Mouse (Mus musculus) liver, embryonic 16.5 days (tissue): ENCODE results near the gene Gm28360. TPM values are rescaled to one million over a fixed set of nuclear protein-coding genes. Genes with fewer than 3 reads are reported as not detected.
"Not testable (repeated sequence)": the region's sequence is repeated elsewhere in the genome, so short reads cannot be mapped to it uniquely, and the experiment has no call there.

ENCODE experiments used
- ATAC-seq: fragments of 200-750 bp; cut with Nextera tagmentation; 2 replicates; pipeline ENCODE4 v1.8.0; 2017; ENCODE audit warnings: low read depth, mild to moderate bottlenecking, moderate number of reproducible peaks, moderate library complexity
- H3K27ac ChIP-seq: fragments of 300-500 bp; sonication (generic); 2 replicates; pipeline ENCODE4 v1.5.1; 2014; ENCODE audit warnings: mild to moderate bottlenecking, low read length
- H3K27me3 ChIP-seq: fragments of 300-500 bp; sonication (generic); 2 replicates; pipeline ENCODE4 v1.6.1; 2014; ENCODE audit warnings: low read depth, low read length, mixed read lengths; ENCODE audit not compliant: control insufficient read depth, insufficient read depth
- H3K36me3 ChIP-seq: fragments of 300-500 bp; sonication (generic); 2 replicates; pipeline ENCODE4 v1.6.1; 2014; ENCODE audit warnings: mild to moderate bottlenecking; ENCODE audit not compliant: control insufficient read depth, insufficient read depth
- H3K4me1 ChIP-seq: fragments of 300-500 bp; sonication (generic); 2 replicates; pipeline ENCODE4 v1.6.1; 2014; ENCODE audit warnings: low read depth, low read length, mixed read lengths; ENCODE audit not compliant: control insufficient read depth
- H3K4me2 ChIP-seq: fragments of 300-500 bp; sonication (generic); 2 replicates; pipeline ENCODE4 v1.6.1; 2014; ENCODE audit warnings: low read depth, low read length, mixed read lengths
- H3K4me3 ChIP-seq: fragments of 300-500 bp; sonication (generic); 2 replicates; pipeline ENCODE4 v1.5.1; 2014; ENCODE audit warnings: low read depth, mild to moderate bottlenecking, low read length
- H3K9ac ChIP-seq: fragments of 300-500 bp; sonication (generic); 2 replicates; pipeline ENCODE4 v1.6.1; 2014; ENCODE audit warnings: low read depth, low read length
- H3K9me3 ChIP-seq: fragments of 300-500 bp; sonication (generic); replicated peaks from 2 replicates; pipeline ENCODE4 v1.6.1; 2016; ENCODE audit warnings: low read length; ENCODE audit not compliant: control insufficient read depth
- WGBS: fragments of 180-500 bp; shearing (Covaris S2); extraction: QIAGEN DNeasy Blood & Tissue Kit; methylation state at CpG from one replicate; pipeline ENCODE4 v1.1.7; 2014; ENCODE audit not compliant: insufficient replicate concordance; 5-methylcytosine and 5-hydroxymethylcytosine counted together
- polyA plus RNA-seq: library from polyadenylated mRNA; unstranded; fragments of >200 nt; fragmentation: Nextera tagmentation; extraction: Ambion mirVana; gene quantifications from 2 replicates; pipeline ENCODE4 v1.2.1, GENCODE M21; 2015

Gm28360 gene
- not detected in 2 replicates for polyA plus RNA-seq

DNA sequence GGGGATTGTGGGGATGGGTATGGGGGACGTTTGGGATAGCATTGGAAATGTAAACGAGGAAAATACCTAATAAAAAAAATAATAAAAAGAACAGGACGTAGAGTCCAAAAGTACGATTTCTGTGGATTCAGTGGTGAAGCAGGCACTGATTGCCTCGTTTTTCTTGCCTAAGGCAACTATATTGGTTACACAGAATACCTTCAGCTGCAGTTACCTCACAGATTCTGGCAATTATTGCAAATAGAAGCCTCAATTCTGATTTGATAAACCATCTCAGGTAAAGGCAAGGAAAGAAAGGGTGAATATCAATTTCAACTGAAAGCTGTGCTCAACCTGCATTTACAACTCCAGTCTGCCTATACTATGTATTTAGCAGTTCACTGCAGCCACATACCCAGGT is at the start of gene Gm28360:
Gene Gm28360, plus strand, starts transcription at position 301 of the 400 bp plus-strand sequence.
- WGBS, result 48% methylated on average over 5 of the region's 5 CpGs
- not testable (repeated sequence) for H3K9ac ChIP-seq, H3K36me3 ChIP-seq, H3K27me3 ChIP-seq, H3K9me3 ChIP-seq, H3K4me1 ChIP-seq, ATAC-seq, H3K27ac ChIP-seq, H3K4me2 ChIP-seq, H3K4me3 ChIP-seq

- H3K4me2 ChIP-seq, H3K36me3 ChIP-seq, ATAC-seq, H3K27ac ChIP-seq, H3K4me3 ChIP-seq, H3K9me3 ChIP-seq, H3K4me1 ChIP-seq, H3K27me3 ChIP-seq, H3K9ac ChIP-seq: not testable (repeated sequence)
- WGBS, result 36% methylated on average over 3 of the region's 3 CpGs
These were observed 49.0 kb upstream of the Gm28360 start, which contains the start of gene B020011L13Rik for GRCm38 (mm10) chr1:117780833-117781232. Gene B020011L13Rik, plus strand, starts transcription at chr1:117781133.

- H3K9ac ChIP-seq, H3K9me3 ChIP-seq, H3K4me1 ChIP-seq, H3K36me3 ChIP-seq, H3K4me2 ChIP-seq, H3K27me3 ChIP-seq, H3K4me3 ChIP-seq, ATAC-seq, H3K27ac ChIP-seq: not testable (repeated sequence)
These were observed 13.6 kb upstream of the Gm28360 start for GRCm38 (mm10) chr1:117816271-117816670.

DNA sequence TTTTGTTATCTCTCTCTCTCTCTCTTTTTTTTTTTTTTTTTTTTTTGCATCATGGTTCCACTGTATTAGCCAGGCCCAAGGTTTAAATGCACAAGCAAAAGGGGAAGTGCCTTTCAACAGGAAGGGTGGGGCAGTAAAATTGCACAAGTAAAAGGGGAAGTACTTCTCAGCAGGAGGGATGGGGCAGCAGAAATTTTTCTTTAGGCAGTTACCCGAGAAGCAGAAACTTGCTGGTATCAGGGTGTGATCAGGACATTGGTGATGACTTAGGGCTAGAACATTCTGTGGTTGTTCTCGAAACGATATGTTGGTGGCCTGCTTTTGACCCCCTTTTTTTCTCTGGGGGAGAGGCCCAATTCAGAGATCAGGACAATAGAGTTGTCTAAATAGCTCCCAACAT is 21.8 kb downstream of the Gm28360 start:
- H3K9ac ChIP-seq, ATAC-seq, H3K36me3 ChIP-seq, H3K4me1 ChIP-seq, H3K4me3 ChIP-seq, H3K27me3 ChIP-seq, H3K4me2 ChIP-seq, H3K27ac ChIP-seq, H3K9me3 ChIP-seq: not testable (repeated sequence)
- 50% methylated on average over 3 of the region's 3 CpGs for WGBS

Other genes with a start within 250 kb of the Gm28360 start
- not detected in 2 replicates for gene Gm28363, start 132.9 kb upstream of the Gm28360 start, polyA plus RNA-seq
- not detected in 2 replicates for gene B020011L13Rik, start 48.9 kb upstream of the Gm28360 start, polyA plus RNA-seq
- gene Gm28168, start 97.9 kb downstream of the Gm28360 start, polyA plus RNA-seq, result not detected in 2 replicates
- gene Gm7145, start 135.9 kb downstream of the Gm28360 start, polyA plus RNA-seq, result not detected in 2 replicates